Mouse (Mus musculus): Measurements from ENCODE around the gene C77080.
A peak's percentile ranks its signal among the peaks of the same experiment; 100 is the strongest.

C77080 gene

DNA sequence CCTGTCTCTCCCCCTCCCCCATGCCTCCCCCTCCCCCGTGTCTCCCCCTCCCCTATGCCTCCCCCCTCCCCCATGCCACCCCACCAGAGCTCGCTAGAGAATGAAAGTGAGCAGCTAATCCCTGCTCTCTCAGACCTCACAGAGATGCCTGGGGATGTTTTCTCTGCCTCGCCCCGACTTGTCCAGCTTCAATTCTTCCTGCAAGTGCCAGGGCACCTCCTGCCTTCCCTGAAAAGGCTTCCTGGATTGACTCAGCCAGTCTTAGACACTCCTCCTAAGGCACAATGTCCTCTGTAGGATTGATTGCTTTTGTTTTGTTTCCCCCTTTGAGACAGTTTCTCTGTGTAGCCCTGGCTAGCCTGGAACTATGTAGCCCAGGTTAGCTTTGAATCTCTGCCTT, at the start of gene C77080:
Gene C77080 (minus strand): TSS at position 209 of the 400 bp plus-strand sequence.
- DNase-seq: no peak

GRCm38 (mm10) chr4:129307936-129308335, 46.7 kb upstream of the C77080 start:
- DNase-seq: no peak

GRCm38 (mm10) chr4:129304306-129304705, 43.1 kb upstream of the C77080 start:
- no peak for DNase-seq

- DNase-seq: no peak
These were observed 42.6 kb upstream of the C77080 start for GRCm38 (mm10) chr4:129303816-129304215.

GRCm38 (mm10) chr4:129303401-129303800, 42.2 kb upstream of the C77080 start:
- DNase-seq: no peak

DNA sequence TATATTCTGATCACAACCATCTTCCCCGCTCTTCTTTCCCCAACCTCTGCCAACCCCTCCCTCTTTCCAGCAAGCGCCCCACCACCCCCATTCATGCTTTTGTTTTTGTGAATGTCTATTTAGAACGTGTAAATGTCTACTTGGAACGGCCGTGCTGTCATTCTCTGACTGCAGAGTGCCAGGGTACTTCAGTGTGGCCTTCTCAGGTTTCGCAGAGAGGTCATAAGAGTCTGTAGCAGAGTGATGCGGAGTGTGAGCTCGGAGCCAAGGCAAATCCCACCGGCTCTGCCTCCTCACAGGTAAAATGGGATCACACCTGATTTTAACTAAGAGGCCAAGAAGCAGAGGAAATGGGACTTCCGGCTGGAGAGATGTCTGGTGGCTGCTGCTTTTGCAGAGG, 37.9 kb upstream of the C77080 start:
- no peak for DNase-seq

DNA sequence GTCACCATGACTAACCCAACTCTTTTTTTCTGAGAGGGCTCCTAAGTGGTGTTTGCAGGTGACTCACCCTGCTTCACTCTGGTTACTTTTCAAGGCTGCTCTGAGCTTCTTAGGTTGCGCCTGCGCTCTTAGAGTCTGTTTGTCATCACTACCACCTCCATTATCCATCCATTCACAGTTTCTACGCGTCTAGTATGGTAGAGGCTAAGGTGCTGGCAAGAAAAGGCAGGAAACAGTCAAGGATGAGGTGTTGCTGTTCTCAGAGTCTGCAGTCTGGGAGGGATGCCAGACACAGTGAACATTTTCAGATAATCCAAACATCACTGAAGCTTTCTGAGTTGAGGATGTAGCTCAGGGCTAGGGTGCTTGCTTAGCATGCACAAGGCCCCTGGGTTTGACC, 36.5 kb upstream of the C77080 start:
- DNase-seq: no peak

DNA sequence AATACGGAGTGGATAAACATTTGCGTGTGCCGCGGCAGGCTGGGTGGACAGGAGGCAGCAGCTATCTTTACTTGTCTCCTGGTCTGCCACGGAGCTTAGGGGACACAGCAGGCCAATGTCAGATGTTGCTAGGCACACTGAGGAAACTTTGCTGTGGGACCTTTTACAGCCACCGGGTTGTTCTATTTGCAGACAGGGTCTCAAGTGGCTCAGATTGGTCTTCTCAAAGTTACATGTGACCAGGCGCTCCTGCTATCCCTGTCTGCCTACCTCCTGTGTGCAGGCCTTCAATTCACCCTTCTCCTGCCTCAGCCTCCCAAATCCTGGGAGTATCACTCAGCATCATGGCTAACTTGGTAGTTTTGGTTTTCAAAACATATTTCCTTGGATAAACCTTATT, 34.9 kb upstream of the C77080 start:
- DNase-seq: no peak

DNA sequence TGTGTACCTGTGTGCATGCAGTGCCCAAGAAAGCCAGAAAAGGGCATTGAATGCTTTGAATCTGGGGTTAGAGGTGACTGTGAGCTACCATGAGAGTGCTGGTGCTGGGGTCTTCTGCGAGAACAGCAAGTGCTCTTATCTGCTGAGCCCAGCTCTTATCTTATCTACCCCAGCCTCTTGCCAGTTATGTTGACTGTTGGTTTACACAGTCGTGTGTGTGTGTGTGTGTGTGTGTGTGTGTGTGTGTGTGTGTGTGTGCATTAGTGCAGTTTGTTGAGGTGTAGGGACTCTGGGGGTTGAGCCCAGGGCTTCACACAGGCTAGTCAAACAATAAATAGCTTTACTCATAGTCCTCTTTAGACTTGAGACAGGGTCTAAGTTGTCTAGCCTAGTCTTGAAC, 34.0 kb upstream of the C77080 start:
- no peak for DNase-seq

DNA sequence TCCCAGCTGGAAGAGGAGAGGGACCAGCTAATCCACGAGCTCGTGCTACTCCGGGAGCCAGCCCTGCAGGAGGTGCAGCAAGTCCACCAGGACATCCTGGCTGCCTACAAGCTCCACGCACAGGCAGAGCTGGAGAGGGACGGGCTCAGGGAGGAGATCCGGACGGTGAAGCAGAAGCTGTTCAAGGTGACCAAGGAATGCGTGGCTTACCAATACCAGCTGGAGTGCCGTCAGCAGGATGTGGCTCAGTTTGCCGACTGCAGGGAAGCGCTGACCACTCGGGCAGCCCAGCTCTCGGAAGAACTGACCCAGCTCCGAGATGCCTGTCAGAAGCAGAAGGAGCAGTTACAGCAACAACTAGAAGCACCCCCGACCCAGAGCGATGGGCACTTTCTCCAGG, 32.5 kb upstream of the C77080 start:
- DNase-seq: no peak

DNA sequence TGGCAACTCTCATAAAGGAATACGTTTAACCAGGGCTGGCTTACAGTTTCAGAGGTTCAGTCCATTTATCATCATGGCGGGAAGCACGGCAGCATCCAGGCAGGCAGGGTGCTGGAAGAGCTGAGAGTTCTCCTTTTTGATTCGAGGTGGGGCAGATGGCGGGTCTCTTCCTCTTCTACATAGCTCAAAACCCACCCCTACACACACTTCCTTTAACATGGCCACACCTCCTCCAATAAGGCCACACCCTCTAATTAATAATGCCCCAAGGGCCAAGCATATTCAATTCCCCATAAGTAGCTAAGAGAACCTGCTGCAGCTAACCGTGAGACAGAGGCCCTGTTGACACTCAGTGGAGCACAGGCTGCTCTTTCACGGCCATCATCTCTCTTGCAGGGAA, 31.6 kb upstream of the C77080 start:
- no peak for DNase-seq

GRCm38 (mm10) chr4:129289671-129290070, 28.5 kb upstream of the C77080 start:
- DNase-seq: no peak

DNA sequence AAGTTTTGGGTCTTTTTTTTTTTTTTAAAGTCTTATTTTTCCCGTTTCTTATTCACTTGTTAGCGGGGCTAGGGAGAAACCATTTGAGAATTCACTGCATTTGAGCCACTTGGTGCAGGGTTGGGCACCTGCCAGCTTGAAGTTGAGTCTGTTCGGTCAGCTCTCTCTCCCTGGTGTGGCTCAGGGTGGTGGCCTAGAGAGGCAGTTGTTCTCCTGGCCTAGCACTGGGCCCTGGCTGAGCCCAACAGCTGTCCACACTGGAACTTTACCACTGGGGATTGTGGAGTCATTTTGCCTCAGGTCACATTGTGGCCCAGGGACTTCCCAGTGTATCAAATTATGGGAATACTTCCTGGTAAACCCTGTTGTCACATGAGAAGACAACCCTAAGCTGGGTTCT, 26.9 kb upstream of the C77080 start:
- DNase-seq: peak; percentile 18

DNA sequence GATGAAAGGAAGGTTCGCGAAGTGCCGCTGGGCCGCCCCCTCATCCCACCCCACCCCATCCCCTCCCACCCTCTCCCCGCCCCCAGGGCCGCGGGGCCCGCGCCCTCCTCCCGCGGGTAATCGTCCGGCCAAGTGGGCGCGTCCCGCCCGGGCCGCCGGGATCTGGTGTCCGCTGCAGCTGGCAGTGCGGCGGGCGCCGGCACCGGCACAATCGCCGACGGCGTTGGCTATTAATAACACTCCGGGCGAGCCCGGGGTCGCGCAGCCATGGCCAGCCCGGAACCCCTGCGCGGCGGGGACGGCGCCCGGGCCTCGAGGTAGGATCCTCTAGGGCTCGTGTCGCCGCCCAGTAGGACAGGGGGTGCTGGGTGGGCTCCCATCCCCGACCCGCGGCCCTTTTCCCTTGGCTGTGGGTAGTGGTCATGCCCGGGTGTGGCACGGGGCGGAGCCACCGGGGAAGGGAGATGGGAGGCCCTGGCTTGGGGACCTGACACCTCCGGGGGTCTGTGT, 26.3 kb upstream of the C77080 start, which contains the start of gene Sync:
Gene Sync (plus strand): TSS at position 146 of the 510 bp plus-strand sequence.
- no peak for DNase-seq

GRCm38 (mm10) chr4:129286683-129287471, 25.7 kb upstream of the C77080 start:
- DNase-seq: no peak

- no peak for DNase-seq
These were observed 24.9 kb upstream of the C77080 start for GRCm38 (mm10) chr4:129286001-129286682.

GRCm38 (mm10) chr4:129284685-129285084, 23.5 kb upstream of the C77080 start:
- DNase-seq: no peak

- no peak for DNase-seq
These were observed 22.0 kb upstream of the C77080 start for GRCm38 (mm10) chr4:129283226-129283625.

DNA sequence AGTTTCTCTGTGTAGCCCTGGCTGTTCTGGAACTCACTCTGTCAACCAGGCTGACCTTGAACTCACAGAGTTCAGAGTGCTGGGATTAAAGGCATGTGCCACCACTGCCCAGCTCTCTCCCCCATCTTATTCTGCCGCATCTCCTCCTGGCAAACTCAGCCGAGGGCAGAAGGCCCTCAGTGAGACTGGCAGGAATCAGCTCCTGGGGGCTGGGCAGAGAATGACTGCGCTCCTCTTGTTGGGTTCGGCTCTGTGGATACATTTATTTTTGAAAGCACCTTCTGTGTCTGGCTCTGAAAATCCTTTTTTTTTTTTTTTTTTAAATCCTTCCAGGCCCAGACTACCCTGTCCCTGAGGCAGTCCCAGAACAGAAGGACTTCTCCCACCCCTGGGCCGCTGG, 21.6 kb upstream of the C77080 start:
- DNase-seq: no peak

GRCm38 (mm10) chr4:129276453-129276865, 15.3 kb upstream of the C77080 start:
- peak; percentile 98 for DNase-seq

GRCm38 (mm10) chr4:129272756-129273046, 11.5 kb upstream of the C77080 start:
- peak; percentile 80 for DNase-seq

DNA sequence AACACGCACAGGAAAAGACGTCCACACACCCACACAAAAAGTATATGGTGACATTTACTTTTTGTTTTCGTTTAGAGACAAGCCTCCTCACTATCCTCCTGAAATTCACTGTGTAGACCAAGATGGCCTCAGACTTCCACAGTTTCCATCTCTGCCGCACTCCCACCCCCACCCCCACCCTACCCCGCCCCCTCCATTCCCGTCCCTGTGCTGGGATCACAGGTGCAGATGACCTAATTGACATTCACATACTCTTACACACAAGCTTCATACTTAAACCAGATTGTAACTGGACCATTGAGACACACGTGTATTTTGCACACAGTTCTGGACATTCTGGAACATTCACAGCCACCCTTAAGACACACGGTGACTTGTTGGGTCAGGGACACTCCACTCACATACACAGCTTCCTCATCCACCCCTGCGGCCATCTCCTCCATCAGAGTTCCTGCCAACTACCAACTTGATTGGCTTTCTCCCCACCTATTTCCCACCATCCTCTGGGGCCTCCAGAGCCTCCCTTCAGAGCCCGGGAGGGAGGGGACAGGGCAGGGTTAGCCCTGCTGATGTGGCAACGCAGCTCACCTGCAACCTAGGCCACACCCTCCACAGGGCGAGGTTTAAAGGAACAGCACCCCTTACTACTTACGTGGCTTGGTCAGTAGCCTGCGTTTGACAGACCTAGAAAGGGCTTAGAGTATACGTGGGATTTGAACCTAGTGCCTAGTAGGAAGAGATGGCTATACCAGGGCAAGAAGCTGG, 11.0 kb upstream of the C77080 start:
- DNase-seq: peak; percentile 80

- no peak for DNase-seq
These were observed 7.5 kb upstream of the C77080 start for GRCm38 (mm10) chr4:129268698-129269097.

DNA sequence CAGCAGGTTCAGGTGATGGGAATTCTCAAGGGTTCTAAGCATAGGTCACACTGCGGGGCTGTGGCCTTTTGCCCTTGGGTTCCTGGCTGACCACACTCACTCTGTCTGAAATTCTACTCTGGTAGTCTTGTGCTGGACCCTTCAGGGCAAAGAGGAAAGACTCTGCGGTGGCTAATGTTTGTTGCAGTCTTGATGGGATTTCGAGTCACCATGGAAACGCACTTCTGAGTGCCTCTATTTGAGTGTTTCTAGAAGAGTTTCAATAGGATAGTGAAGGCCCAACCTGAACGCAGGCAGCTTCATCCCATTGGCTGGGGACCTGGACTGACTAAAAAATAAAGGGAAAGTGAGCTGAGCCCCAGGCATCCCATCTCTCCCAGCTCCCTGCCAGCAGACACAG, 5.6 kb upstream of the C77080 start:
- DNase-seq: no peak

Data from kidney, adult 18-20 months (tissue).